Mouse (Mus musculus): Measurements from ENCODE around the gene Cgn. TPM values are rescaled to one million over a fixed set of nuclear protein-coding genes. Genes with fewer than 3 reads are reported as not detected.

Cgn gene
- polyA plus RNA-seq, 2 experiments, result 4.6 to 5.7 TPM

DNA sequence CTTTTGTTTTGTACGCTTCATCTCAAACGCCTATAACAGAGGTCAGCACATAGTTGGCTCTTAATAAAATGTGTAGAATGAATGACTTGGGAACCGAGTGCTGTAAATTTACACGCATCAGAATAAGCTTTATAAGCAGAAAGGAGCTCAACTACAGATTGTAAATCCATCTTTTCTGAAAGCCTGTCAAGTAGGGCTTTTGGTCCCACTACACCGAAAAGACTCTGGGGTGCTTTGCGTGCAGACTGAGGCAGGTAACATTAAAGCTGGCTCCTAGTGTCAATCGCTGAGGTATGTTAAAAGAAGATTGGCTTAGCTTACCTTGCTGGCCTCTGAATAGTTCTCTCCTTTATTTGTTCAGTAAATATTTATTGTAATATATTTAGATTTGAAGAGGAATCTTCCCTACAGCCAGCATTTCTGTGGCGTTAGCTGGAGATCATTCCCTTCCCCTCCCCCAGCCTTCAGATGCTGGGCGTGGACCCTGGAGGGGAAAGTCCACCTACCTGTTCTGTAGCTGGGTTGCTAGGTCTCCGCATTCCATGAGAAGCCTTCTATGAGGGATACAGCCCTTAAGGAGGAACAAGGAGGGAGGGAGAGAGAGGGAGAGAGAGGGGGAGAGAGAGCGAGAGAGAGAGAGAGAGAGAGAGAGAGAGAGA is 959 bp upstream of the Cgn start:
- Histone ChIP-seq H3K4me1 (replicated peaks; ENCODE audit: control insufficient read depth in 2 of 2, insufficient read depth in 2 of 2, low read length in 1 of 2) (peaks cover 0 to 7% of the 10 kb centered on the region in 2 experiments; a peak in 2 of 4 replicates), H3K9me3 (ENCODE audit: control insufficient read depth, low read length) (no peaks in the 10 kb centered on the region), H3K27ac (no peak overlapping the region), H3K27me3 (ENCODE audit: control insufficient read depth, insufficient read depth, low read length) (peaks cover 30% of the 10 kb centered on the region), H3K36me3 (replicated peaks; ENCODE audit: control insufficient read depth, insufficient read depth, low read depth) (no peaks in the 10 kb centered on the region), H3K4me2 (ENCODE audit: low read depth) (peak overlapping the region; percentile 71), H3K4me3 (ENCODE audit: insufficient read depth in 1 of 2, low read depth in 2 of 2, low read length in 2 of 2) (peak overlapping the region in 1 of 2 experiments; percentile 47; a peak in 3 of 4 replicates), H3K9ac (replicated peaks) (no peak overlapping the region)
- TF ChIP-seq CTCF (IDR thresholded peaks at IDR 0.05; ENCODE audit: low read depth), result no peak
- TF ChIP-seq EP300 (IDR thresholded peaks at IDR 0.05; ENCODE audit: low read depth), result no peak
- DNase-seq (ENCODE audit: low read depth in 3 of 3, low spot score in 3 of 3) (no peak), ATAC-seq (ENCODE audit: insufficient read depth) (no peak)
- 8% methylated on average over 11 of the region's 11 CpGs for WGBS (ENCODE audit: insufficient replicate concordance)

DNA sequence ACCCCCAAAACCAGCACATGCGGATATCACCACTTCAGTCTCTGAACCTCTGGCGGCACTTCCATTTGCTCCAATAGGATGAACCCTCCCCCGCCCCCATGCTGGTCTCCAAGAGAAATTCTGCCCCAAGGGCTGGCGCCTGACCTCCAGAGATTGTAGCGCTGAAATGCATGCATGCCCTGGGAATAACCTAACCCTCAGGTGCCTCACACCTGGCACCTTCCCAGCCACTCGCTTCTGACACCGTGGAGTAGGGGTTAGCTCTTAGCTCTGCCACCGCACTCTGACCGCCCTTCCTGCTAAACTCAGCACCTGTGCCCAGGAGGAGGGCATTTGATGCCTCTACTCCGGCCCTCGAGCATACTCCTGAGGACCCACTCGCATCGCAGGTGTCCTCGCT is 334 bp downstream of the Cgn start:
- H3K27ac ChIP-seq, result no peak overlapping the region
- no peak for DNase-seq (ENCODE audit: low read depth in 3 of 3, low spot score in 3 of 3)
- H3K4me1 ChIP-seq (replicated peaks; ENCODE audit: control insufficient read depth in 2 of 2, insufficient read depth in 2 of 2, low read length in 1 of 2), result peaks cover 0 to 7% of the 10 kb centered on the region in 2 experiments; a peak in 2 of 4 replicates
- 4% methylated on average over 14 of the region's 14 CpGs for WGBS (ENCODE audit: insufficient replicate concordance)
- no peaks in the 10 kb centered on the region for H3K9me3 ChIP-seq (ENCODE audit: control insufficient read depth, low read length)
- H3K9ac ChIP-seq (replicated peaks), result no peak overlapping the region; the same call in 1 of the 2 replicates
- ATAC-seq (ENCODE audit: insufficient read depth), result peak; percentile 8; the same call in 1 of the 2 replicates
- H3K4me2 ChIP-seq (ENCODE audit: low read depth), result peak overlapping the region; percentile 71
- H3K27me3 ChIP-seq (ENCODE audit: control insufficient read depth, insufficient read depth, low read length), result peaks cover 30% of the 10 kb centered on the region
- H3K4me3 ChIP-seq (ENCODE audit: insufficient read depth in 1 of 2, low read depth in 2 of 2, low read length in 2 of 2), result peak overlapping the region; percentile 47 to 57
- H3K36me3 ChIP-seq (replicated peaks; ENCODE audit: control insufficient read depth, insufficient read depth, low read depth), result no peaks in the 10 kb centered on the region
- TF ChIP-seq CTCF (IDR thresholded peaks at IDR 0.05; ENCODE audit: low read depth) (no peak), EP300 (IDR thresholded peaks at IDR 0.05; ENCODE audit: low read depth) (no peak)

DNA sequence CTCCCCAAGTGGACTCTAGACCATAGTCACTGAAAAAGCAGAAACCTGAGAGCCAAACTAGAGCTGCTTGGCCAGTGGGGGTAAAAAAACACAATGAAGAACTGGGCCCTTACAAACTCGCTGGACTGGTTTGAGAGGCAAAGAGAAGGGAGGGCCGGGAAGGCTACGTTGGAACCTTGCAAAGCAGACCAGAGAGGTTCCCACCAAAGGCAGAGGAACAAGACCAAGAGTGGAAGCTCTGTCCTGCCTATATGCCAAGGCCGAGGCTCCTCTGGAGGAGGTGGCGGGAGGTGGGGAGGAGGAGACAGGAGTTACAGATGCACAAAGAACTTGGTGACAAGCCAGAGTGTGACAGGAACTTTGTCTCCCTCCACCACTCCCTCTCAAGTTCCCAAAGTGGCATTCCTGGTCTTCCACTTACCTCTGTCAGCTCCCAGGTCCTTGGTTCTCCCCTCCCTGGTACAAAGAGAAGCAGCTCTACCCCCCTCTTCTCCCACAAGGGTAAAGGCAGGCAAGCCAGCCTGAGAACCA is 2.1 kb downstream of the Cgn start:
- H3K4me3 ChIP-seq (ENCODE audit: insufficient read depth in 1 of 2, low read depth in 2 of 2, low read length in 2 of 2), result no peak overlapping the region
- TF ChIP-seq EP300 (IDR thresholded peaks at IDR 0.05; ENCODE audit: low read depth) (no peak), CTCF (IDR thresholded peaks at IDR 0.05; ENCODE audit: low read depth) (no peak)

DNA sequence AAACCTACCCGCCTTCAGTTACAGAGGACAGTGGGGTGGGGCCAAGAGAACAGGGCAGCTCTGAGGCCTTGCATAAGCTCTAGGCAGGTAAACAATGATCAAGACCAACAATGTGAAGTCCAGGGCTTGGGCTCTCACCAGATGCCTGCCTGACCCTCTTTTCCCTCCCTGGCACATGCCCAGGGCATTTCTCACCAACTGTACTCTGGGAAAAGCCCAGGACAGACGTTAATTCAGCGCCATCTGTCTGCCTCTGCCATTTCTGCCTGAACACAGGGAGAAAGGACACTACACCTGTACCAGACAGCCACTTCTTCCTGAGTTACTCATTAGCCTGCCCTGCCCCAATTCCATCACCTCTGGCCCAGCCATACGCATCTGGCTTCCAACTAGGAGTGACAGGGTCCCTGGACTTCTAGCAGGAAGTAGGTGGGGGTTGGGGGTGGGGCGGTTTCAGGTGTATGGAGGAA is 2.8 kb downstream of the Cgn start:
- Histone ChIP-seq H3K27ac (no peak overlapping the region; the same call in 1 of the 2 replicates), H3K4me2 (ENCODE audit: low read depth) (peak overlapping the region; percentile 13), H3K9ac (replicated peaks) (no peak overlapping the region), H3K9me3 (ENCODE audit: control insufficient read depth, low read length) (no peaks in the 10 kb centered on the region), H3K4me1 (replicated peaks; ENCODE audit: control insufficient read depth in 2 of 2, insufficient read depth in 2 of 2, low read length in 1 of 2) (peaks cover 0 to 7% of the 10 kb centered on the region in 2 experiments; a peak in 2 of 4 replicates), H3K36me3 (replicated peaks; ENCODE audit: control insufficient read depth, insufficient read depth, low read depth) (no peaks in the 10 kb centered on the region), H3K27me3 (ENCODE audit: control insufficient read depth, insufficient read depth, low read length) (peaks cover 30% of the 10 kb centered on the region), H3K4me3 (ENCODE audit: insufficient read depth in 1 of 2, low read depth in 2 of 2, low read length in 2 of 2) (no peak overlapping the region)
- TF ChIP-seq CTCF (IDR thresholded peaks at IDR 0.05; ENCODE audit: low read depth) (no peak), EP300 (IDR thresholded peaks at IDR 0.05; ENCODE audit: low read depth) (no peak)
- DNase-seq (ENCODE audit: low read depth in 3 of 3, low spot score in 3 of 3) (no peak), ATAC-seq (ENCODE audit: insufficient read depth) (peak; percentile 73)
- WGBS (ENCODE audit: insufficient replicate concordance), result 38% methylated on average over 5 of the region's 5 CpGs

More for the DNA sequence above, 2.1 kb downstream of the Cgn start:
- peak overlapping the region; percentile 71 for H3K4me2 ChIP-seq (ENCODE audit: low read depth)
- no peak overlapping the region for H3K9ac ChIP-seq (replicated peaks)
- H3K4me1 ChIP-seq (replicated peaks; ENCODE audit: control insufficient read depth in 2 of 2, insufficient read depth in 2 of 2, low read length in 1 of 2), result peaks cover 0 to 7% of the 10 kb centered on the region in 2 experiments; a peak in 2 of 4 replicates
- H3K36me3 ChIP-seq (replicated peaks; ENCODE audit: control insufficient read depth, insufficient read depth, low read depth), result no peaks in the 10 kb centered on the region
- ATAC-seq (ENCODE audit: insufficient read depth) (no peak), DNase-seq (ENCODE audit: low read depth in 3 of 3, low spot score in 3 of 3) (no peak)
- H3K27me3 ChIP-seq (ENCODE audit: control insufficient read depth, insufficient read depth, low read length), result peaks cover 30% of the 10 kb centered on the region
- WGBS (ENCODE audit: insufficient replicate concordance), result 39% methylated on average over 5 of the region's 5 CpGs
- H3K27ac ChIP-seq, result no peak overlapping the region
- no peaks in the 10 kb centered on the region for H3K9me3 ChIP-seq (ENCODE audit: control insufficient read depth, low read length)

DNA sequence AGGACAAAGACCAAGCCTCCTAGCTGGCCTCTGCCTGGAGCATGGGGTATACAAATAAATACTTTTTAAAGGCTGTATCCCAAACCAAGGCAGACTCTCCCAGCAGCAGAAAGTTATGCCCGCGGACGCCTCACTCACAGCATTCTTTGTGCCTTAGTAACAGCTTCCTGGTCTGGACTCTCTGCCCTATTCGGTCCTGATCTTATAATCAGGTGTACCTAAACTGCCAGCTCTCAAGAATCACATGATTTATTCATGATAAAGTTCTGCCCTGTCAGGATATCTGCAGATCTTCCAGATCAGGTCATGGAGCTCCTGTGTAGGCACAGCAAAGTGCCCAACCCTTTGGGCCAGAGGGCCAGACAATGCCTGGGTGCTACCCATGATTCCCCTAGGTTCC is 3.4 kb downstream of the Cgn start:
- Histone ChIP-seq H3K4me3 (ENCODE audit: insufficient read depth in 1 of 2, low read depth in 2 of 2, low read length in 2 of 2) (no peak overlapping the region), H3K9me3 (ENCODE audit: control insufficient read depth, low read length) (no peaks in the 10 kb centered on the region), H3K36me3 (replicated peaks; ENCODE audit: control insufficient read depth, insufficient read depth, low read depth) (no peaks in the 10 kb centered on the region), H3K27ac (peak overlapping the region; percentile 12; the same call in 1 of the 2 replicates), H3K4me2 (ENCODE audit: low read depth) (peak overlapping the region; percentile 13), H3K9ac (replicated peaks) (no peak overlapping the region), H3K27me3 (ENCODE audit: control insufficient read depth, insufficient read depth, low read length) (peaks cover 26% of the 10 kb centered on the region), H3K4me1 (replicated peaks; ENCODE audit: control insufficient read depth in 2 of 2, insufficient read depth in 2 of 2, low read length in 1 of 2) (peaks cover 0 to 7% of the 10 kb centered on the region in 2 experiments; a peak in 2 of 4 replicates)
- ATAC-seq (ENCODE audit: insufficient read depth) (0 out of 2 replicates have a peak, but pooled peaks have one; percentile 3), DNase-seq (ENCODE audit: low read depth in 3 of 3, low spot score in 3 of 3) (no peak)
- WGBS (ENCODE audit: insufficient replicate concordance), result 50% methylated on average over 4 of the region's 4 CpGs
- TF ChIP-seq CTCF (IDR thresholded peaks at IDR 0.05; ENCODE audit: low read depth) (no peak), EP300 (IDR thresholded peaks at IDR 0.05; ENCODE audit: low read depth) (no peak)
